Mouse (Mus musculus) liver, adult (tissue): Measurements from ENCODE around the gene Zfp947.
"Not testable (repeated sequence)": the region's sequence is repeated elsewhere in the genome, so short reads cannot be mapped to it uniquely, and the experiment has no call there.

Experiments
- GATA4 ChIP-seq: IDR thresholded peaks from 2 replicates; pipeline ENCODE4 v1.6.1; 2014; ENCODE audit warnings: mild to moderate bottlenecking, low read length; ENCODE audit not compliant: insufficient replicate concordance

Gene Zfp947

GRCm38 (mm10) chr17:22165722-22166294 lies at the start of gene Zfp947:
Zfp947 (minus strand) TSS chr17:22166190.
- not testable (repeated sequence) for TF ChIP-seq GATA4

GRCm38 (mm10) chr17:22118770-22119169 lies 47.2 kb downstream of the Zfp947 start:
- no peak for TF ChIP-seq GATA4
